Mouse (Mus musculus) limb, embryonic 15.5 days (tissue): ENCODE measurements at regions not wholly inside any gene's neighbourhood (a gene's known extent, or its start where the extent isn't known, plus 50 kb on each side); places are given as distances from the start of the nearest gene placed in this dataset.

Experiments used
- ATAC-seq: fragments of 200-750 bp; cut with Nextera tagmentation; 2 replicates; pipeline ENCODE4 v1.8.0; 2017; ENCODE audit warnings: low read depth, moderate TSS enrichment; ENCODE audit not compliant: insufficient number of reproducible peaks, low FRiP score, low TSS enrichment
- H3K27ac ChIP-seq: fragments of 300-500 bp; sonication (generic); 2 replicates; pipeline ENCODE4 v1.5.1; 2015; ENCODE audit warnings: moderate library complexity, mild to moderate bottlenecking, inconsistent platforms
- H3K27me3 ChIP-seq: fragments of 300-500 bp; sonication (generic); 2 replicates; pipeline ENCODE4 v1.6.1; 2015; ENCODE audit warnings: inconsistent platforms
- H3K36me3 ChIP-seq: fragments of 300-500 bp; sonication (generic); 2 replicates; pipeline ENCODE4 v1.6.1; 2015; ENCODE audit warnings: inconsistent platforms
- H3K4me1 ChIP-seq: fragments of 300-500 bp; sonication (generic); 2 replicates; pipeline ENCODE4 v1.6.1; 2015; ENCODE audit warnings: inconsistent platforms
- H3K4me2 ChIP-seq: fragments of 300-500 bp; sonication (generic); 2 replicates; pipeline ENCODE4 v1.6.1; 2015; ENCODE audit warnings: mild to moderate bottlenecking, inconsistent platforms
- H3K4me3 ChIP-seq: fragments of 300-500 bp; sonication (generic); 2 replicates; pipeline ENCODE4 v1.5.1; 2015; ENCODE audit warnings: mild to moderate bottlenecking, inconsistent platforms
- H3K9ac ChIP-seq: fragments of 300-500 bp; sonication (generic); 2 replicates; pipeline ENCODE4 v1.6.1; 2015; ENCODE audit warnings: inconsistent platforms
- H3K9me3 ChIP-seq: fragments of 300-500 bp; sonication (generic); 2 replicates; pipeline ENCODE4 v1.6.1; 2016; ENCODE audit warnings: inconsistent platforms
- WGBS: fragments of 180-500 bp; shearing (Covaris S2); methylation state at CpG from one replicate; pipeline ENCODE4 v1.1.7; 2015; 5-methylcytosine and 5-hydroxymethylcytosine counted together

DNA sequence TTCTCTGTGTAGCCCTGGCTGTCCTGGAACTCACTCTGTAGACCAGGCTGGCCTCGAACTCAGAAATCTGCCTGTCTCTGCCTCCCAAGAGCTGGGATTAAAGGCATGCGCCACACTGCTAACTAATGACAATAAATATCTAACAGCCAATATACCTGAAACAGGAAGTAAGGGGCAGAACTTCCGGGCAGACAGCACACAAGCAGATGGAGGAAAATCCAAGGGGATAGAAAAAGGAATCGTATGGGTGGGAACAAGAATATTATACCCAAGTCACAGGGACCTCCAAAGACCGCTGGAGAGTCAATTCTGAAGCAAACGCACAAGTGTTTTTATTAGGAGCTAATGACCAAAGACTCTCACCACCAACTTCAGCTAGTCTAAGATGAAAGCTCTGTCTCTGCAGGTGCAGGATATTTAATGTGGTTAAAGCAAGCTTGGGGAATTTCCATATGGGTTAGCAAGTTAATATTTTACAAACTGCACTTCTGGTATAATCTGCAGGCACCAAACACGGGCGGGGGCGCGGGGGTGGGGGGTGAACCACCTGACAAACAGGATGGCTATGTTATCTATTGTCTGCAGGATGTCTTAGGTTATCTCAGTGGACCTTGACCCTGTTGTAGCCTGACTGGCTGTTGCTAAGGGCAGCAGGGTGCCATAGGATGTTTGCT lies 1122.3 kb upstream of the Cited2 start:
- no peak for ATAC-seq
- no peak overlapping the region for H3K27ac ChIP-seq
- no peaks in the 10 kb centered on the region for H3K36me3 ChIP-seq
- H3K4me2 ChIP-seq = no peak overlapping the region
- H3K4me3 ChIP-seq = no peak overlapping the region
- H3K9me3 ChIP-seq = no peaks in the 10 kb centered on the region
- WGBS = 74% methylated on average over 10 of the region's 10 CpGs
- H3K9ac ChIP-seq = no peak overlapping the region
- no peaks in the 10 kb centered on the region for H3K27me3 ChIP-seq
- H3K4me1 ChIP-seq = no peaks in the 10 kb centered on the region

DNA sequence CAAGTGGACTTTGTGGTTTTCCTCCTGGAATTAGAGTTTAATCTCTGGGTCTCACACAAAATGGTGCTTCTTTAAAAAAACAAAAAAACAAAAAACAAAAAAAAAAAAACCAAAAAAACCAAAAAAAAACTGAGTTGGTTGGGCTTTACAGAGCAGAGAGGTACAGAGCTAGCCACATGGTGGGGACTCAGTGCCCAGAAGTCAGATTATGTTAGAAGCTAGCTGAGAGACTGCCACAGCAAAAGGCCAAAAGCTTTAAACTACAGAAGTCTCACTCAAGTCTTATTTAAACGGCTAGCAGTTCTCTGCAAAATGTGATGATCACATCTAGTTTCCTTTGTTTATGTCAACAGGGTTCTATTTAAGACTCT lies 1121.8 kb upstream of the Cited2 start:
- Histone ChIP-seq H3K27me3 (no peaks in the 10 kb centered on the region), H3K27ac (no peak overlapping the region), H3K4me2 (no peak overlapping the region), H3K9me3 (no peaks in the 10 kb centered on the region), H3K9ac (no peak overlapping the region), H3K4me3 (no peak overlapping the region), H3K4me1 (no peaks in the 10 kb centered on the region), H3K36me3 (no peaks in the 10 kb centered on the region)
- WGBS = 70% methylated on average over 1 of the region's 1 CpGs
- ATAC-seq = no peak

DNA sequence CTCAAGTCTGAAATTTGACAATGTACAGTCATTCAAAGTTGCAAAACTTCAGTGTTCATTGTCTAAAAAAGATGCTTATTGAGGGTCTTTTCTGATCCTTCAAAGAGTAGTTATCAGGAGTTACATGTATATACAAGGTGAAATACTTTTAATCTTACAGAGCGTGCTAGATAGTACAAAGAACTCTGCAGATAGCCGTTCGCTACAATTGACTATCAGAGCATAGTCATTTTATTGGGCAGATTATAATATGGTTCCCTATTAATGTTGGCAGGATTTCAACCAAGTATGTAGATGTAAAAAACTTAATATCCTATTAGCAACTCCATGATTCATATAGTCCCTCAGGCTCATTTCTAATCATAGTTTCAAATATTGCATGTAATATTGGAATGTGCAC lies 1114.7 kb upstream of the Cited2 start:
- Histone ChIP-seq H3K27ac (no peak overlapping the region), H3K4me3 (no peak overlapping the region), H3K27me3 (no peaks in the 10 kb centered on the region), H3K9me3 (no peaks in the 10 kb centered on the region), H3K9ac (no peak overlapping the region), H3K36me3 (no peaks in the 10 kb centered on the region), H3K4me1 (no peaks in the 10 kb centered on the region), H3K4me2 (no peak overlapping the region)
- 71% methylated on average over 3 of the region's 3 CpGs for WGBS
- ATAC-seq = no peak

DNA sequence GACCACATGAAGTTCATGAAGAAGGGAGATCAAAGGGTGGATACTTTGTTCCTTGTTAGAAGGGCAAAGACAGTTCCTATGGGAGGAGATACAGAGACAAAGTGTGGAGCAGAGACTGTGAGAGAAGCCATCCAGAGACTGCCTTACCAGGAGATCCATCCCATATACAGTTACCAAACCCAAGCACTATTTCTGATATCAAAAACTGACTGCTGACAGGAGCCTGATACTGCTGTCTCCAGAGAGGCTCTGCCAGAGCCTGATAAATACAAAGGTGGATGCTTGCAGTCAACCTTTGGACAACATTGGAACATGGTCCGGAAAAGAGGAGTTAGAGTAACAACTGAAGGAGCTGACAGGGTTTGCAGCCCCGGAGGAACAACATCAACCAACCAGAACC lies 1104.3 kb upstream of the Cited2 start:
- H3K9ac ChIP-seq = no peak overlapping the region
- ATAC-seq = no peak
- WGBS = 92% methylated on average over 2 of the region's 2 CpGs

DNA sequence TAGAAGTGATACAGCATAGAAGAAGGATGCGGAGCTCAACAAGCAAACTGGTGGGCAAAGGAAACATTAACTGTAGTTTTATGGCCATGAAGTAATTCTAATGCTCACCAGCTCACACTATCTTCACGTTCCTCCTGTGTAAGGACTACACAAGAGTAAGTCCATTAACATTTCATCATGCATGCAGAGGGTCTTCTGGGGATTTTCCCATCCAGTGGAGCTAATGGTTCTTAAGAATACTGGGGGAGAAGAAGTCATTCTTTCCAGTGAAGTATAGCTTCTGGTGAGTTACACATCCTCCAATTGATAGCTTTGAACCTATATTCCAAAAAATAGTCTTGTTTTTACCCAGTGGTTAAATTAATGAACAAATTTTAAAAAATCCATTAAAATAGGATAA lies 1103.4 kb upstream of the Cited2 start:
- Histone ChIP-seq H3K27me3 (no peaks in the 10 kb centered on the region), H3K9me3 (no peaks in the 10 kb centered on the region), H3K9ac (no peak overlapping the region), H3K36me3 (no peaks in the 10 kb centered on the region), H3K4me3 (no peak overlapping the region), H3K27ac (no peak overlapping the region), H3K4me2 (no peak overlapping the region), H3K4me1 (peaks cover 3% of the 10 kb centered on the region; the same call in 1 of the 2 replicates)
- 79% methylated on average over 2 of the region's 2 CpGs for WGBS
- no peak for ATAC-seq

More for the DNA sequence above, 1104.3 kb upstream of the Cited2 start:
- Histone ChIP-seq H3K9me3 (no peaks in the 10 kb centered on the region), H3K36me3 (no peaks in the 10 kb centered on the region), H3K27ac (no peak overlapping the region), H3K4me1 (peaks cover 3% of the 10 kb centered on the region; the same call in 1 of the 2 replicates), H3K27me3 (no peaks in the 10 kb centered on the region), H3K4me2 (no peak overlapping the region), H3K4me3 (no peak overlapping the region)

DNA sequence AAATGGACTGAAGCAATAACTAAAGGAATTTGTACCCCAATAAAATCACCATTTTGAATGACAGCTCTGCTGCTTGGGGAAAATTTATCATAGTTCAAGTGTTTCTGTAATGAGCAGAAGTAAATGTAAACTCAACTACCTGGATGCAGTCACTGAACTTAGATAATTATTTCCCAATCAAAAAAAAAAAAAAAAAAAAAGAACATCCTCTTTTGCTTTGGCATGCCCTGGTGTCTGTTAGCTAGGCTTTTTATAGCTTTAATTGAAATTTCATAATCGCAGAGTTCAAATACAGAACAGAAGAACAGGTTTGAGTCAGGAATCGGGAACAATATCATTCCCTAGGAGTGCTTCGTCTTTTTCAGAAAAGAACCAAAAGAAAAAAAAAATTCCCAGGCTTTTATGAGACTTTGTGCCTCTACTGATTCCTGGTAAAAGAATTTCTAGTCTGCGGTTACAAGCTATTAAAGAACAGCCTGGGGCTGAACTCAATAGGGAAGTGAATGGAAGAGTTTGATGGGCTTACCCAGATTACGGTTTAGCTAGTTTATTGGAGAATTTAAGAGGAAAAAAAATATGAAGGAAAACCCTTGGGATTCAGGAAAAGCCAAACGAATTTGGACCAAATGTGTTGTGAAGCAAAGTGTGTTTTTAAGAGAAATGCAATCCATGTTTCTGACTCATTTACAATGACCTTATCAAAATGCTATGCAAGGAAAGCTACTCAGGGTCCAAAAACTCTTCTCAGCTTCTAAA lies 1102.0 kb upstream of the Cited2 start:
- 14% methylated on average over 6 of the region's 6 CpGs for WGBS
- ATAC-seq = no peak
- Histone ChIP-seq H3K4me1 (peaks cover 3% of the 10 kb centered on the region; the same call in 1 of the 2 replicates), H3K27me3 (no peaks in the 10 kb centered on the region), H3K27ac (no peak overlapping the region), H3K36me3 (no peaks in the 10 kb centered on the region), H3K4me2 (no peak overlapping the region), H3K4me3 (no peak overlapping the region), H3K9ac (no peak overlapping the region), H3K9me3 (no peaks in the 10 kb centered on the region)

DNA sequence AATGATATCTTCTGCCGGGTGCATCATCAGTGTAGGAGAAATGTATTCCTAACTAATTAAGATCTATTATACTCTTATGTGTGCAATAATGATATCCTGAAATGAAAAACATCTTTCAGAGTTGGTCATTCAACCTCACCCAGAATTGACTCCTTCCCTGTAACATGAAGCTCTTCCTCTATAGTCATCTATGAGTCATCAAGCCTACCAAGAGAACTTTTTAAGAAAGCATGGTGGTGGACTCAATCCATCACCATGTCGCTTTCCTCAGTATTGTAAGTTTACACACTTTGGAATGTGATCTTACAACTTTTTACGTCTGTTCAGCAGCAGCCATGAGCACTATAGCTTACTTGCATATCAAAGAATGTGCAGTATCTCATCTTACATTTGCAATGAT lies 1100.2 kb upstream of the Cited2 start:
- ATAC-seq = no peak
- Histone ChIP-seq H3K9me3 (no peaks in the 10 kb centered on the region), H3K9ac (no peak overlapping the region), H3K27ac (no peak overlapping the region), H3K4me1 (peaks cover 3% of the 10 kb centered on the region; the same call in 1 of the 2 replicates), H3K27me3 (no peaks in the 10 kb centered on the region), H3K36me3 (no peaks in the 10 kb centered on the region), H3K4me2 (no peak overlapping the region), H3K4me3 (no peak overlapping the region)
- WGBS = 82% methylated on average over 3 of the region's 3 CpGs

DNA sequence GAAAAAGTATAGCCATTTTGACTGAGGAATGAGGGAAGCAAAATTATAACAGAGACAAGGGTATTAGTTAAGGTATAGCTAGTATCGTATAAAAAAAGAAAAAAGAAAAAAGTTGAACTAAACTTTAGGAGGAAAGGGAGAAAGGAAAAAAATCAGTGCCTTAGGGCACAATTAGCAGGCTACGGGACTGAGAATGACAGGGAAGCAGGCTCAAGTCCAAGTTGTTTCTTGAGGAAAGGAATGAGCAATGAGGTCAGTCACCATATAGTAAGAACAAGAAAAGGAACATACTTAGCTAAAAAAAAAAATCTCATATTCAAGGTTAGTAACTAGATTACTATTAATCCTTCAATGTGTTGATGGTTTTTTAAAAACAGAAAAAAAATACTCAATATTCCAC lies 1089.8 kb upstream of the Cited2 start:
- H3K9ac ChIP-seq = no peak overlapping the region
- WGBS = 27% methylated on average over 2 of the region's 2 CpGs
- H3K4me2 ChIP-seq = no peak overlapping the region
- no peaks in the 10 kb centered on the region for H3K4me1 ChIP-seq
- no peaks in the 10 kb centered on the region for H3K9me3 ChIP-seq
- no peak for ATAC-seq
- no peak overlapping the region for H3K4me3 ChIP-seq
- no peaks in the 10 kb centered on the region for H3K27me3 ChIP-seq
- H3K36me3 ChIP-seq = no peaks in the 10 kb centered on the region
- no peak overlapping the region for H3K27ac ChIP-seq

DNA sequence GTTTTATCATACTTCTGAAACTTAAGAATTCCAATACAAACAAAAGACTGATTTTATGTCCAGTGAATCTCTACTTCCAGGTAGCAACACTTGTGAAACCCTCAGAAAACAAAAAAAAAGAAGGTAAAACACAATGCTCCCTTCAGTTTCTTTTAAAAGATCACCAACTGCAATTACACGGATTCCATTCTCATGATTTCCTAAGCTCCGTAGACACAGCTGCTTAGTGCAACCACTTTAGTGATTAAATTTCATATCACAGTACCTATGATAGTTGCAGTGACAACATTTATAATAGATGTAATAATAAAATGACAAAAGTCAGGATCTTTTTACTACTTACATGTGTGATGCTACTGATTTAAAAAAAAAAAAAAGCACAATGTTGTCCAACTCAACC lies 1087.6 kb upstream of the Cited2 start:
- Histone ChIP-seq H3K4me1 (no peaks in the 10 kb centered on the region), H3K36me3 (no peaks in the 10 kb centered on the region), H3K9me3 (no peaks in the 10 kb centered on the region), H3K9ac (no peak overlapping the region), H3K27me3 (no peaks in the 10 kb centered on the region), H3K4me3 (no peak overlapping the region), H3K27ac (no peak overlapping the region), H3K4me2 (no peak overlapping the region)
- no peak for ATAC-seq
- 85% methylated on average over 2 of the region's 2 CpGs for WGBS

DNA sequence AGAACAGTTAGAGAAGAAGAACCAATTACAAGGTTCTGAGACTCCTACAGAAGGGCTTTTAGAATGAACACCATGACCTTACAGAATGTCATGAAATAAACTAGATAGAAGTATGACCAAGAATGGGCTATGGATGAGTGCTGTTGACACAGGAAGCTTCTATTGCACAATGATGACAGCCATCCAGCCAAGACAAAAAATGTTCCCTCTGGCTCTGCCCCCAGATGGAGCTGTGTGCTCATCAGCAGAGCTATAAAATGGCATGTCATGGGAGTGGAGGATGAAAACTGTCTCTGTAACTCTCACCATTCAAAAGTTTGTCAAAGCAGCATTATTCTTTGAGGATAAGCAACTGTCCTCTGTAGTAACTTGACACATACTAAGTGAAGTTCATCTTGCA lies 1086.0 kb upstream of the Cited2 start:
- no peak overlapping the region for H3K4me2 ChIP-seq
- no peak for ATAC-seq
- no peaks in the 10 kb centered on the region for H3K9me3 ChIP-seq
- no peak overlapping the region for H3K4me3 ChIP-seq
- no peaks in the 10 kb centered on the region for H3K27me3 ChIP-seq
- H3K4me1 ChIP-seq = no peaks in the 10 kb centered on the region
- H3K27ac ChIP-seq = no peak overlapping the region
- H3K9ac ChIP-seq = no peak overlapping the region
- H3K36me3 ChIP-seq = no peaks in the 10 kb centered on the region

DNA sequence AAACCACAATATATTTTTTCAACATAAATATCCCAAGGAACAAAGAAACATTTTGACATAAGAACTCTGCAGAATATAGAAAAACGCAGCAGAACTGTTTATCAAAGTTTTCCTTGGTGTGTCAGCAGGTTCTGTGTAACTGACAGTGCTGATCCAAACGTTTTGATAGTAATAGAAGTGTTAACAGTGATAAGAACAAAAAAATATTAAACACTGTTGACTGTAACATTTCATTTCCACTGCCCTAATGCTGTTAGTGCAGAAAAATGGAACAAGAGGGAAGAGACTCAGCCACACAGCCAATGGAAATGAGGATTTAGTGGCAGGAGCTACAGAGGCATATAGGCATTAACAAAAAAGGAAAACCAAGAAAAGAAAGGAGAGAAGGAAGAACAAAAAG lies 1084.9 kb upstream of the Cited2 start:
- no peak overlapping the region for H3K4me2 ChIP-seq
- H3K9ac ChIP-seq = no peak overlapping the region
- no peak for ATAC-seq
- H3K27me3 ChIP-seq = no peaks in the 10 kb centered on the region
- no peaks in the 10 kb centered on the region for H3K4me1 ChIP-seq
- WGBS = 41% methylated on average over 2 of the region's 2 CpGs
- H3K27ac ChIP-seq = no peak overlapping the region
- H3K9me3 ChIP-seq = no peaks in the 10 kb centered on the region
- H3K36me3 ChIP-seq = no peaks in the 10 kb centered on the region
- no peak overlapping the region for H3K4me3 ChIP-seq

DNA sequence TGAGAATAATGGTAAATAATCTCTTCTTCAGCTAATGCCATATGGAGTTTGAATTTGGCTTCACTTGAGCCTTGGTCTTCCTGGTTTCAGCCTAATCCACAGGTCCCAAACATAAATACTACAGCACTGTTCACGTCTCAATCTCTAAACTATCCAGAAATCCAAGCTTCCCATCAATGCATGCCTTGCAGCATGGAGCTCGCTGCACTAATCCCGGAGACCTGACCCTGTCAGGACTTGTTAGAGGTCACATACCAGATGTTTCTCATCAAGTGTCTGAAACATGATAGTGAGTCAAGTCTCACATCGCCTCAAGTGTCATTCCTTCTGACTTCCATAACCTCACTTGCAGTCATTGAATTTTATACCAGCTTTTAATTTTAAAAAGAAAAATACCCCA lies 1082.9 kb upstream of the Cited2 start:
- 15% methylated on average over 4 of the region's 4 CpGs for WGBS
- no peak overlapping the region for H3K4me3 ChIP-seq
- no peaks in the 10 kb centered on the region for H3K4me1 ChIP-seq
- no peaks in the 10 kb centered on the region for H3K9me3 ChIP-seq
- no peak for ATAC-seq
- no peaks in the 10 kb centered on the region for H3K27me3 ChIP-seq
- no peak overlapping the region for H3K27ac ChIP-seq
- H3K4me2 ChIP-seq = no peak overlapping the region
- no peaks in the 10 kb centered on the region for H3K36me3 ChIP-seq
- no peak overlapping the region for H3K9ac ChIP-seq
